Mouse (Mus musculus) adrenal gland, postnatal 25 days (tissue): ENCODE measurements at regions not wholly inside any gene's neighbourhood (a gene's known extent, or its start where the extent isn't known, plus 50 kb on each side); places are given as distances from the start of the nearest gene placed in this dataset.

Experiments
- DNase-seq: peaks from one replicate; pipeline ENCODE4 v3.0.0; 2021; ENCODE audit warnings: mixed read lengths

- no peak for DNase-seq
Observed at GRCm38 (mm10) chr12:51118781-51119180, 229.1 kb upstream of the G2e3 start.

- peak; percentile 47 for DNase-seq
Observed at GRCm38 (mm10) chr12:51118021-51118694, 229.7 kb upstream of the G2e3 start.

GRCm38 (mm10) chr12:51117436-51118020 lies 230.3 kb upstream of the G2e3 start:
- DNase-seq = no peak

GRCm38 (mm10) chr12:51111811-51112210 lies 236.1 kb upstream of the G2e3 start:
- DNase-seq = no peak

- DNase-seq = no peak
Observed at GRCm38 (mm10) chr12:51108044-51108443, 239.8 kb upstream of the G2e3 start.

GRCm38 (mm10) chr12:51103541-51104042 lies 244.3 kb upstream of the G2e3 start:
- no peak for DNase-seq

GRCm38 (mm10) chr12:51101636-51102035 lies 246.2 kb upstream of the G2e3 start:
- DNase-seq = no peak

- no peak for DNase-seq
Observed at GRCm38 (mm10) chr12:51100868-51101267, 247.0 kb upstream of the G2e3 start.

GRCm38 (mm10) chr12:51095974-51096373 lies 251.9 kb upstream of the G2e3 start:
- DNase-seq = no peak

- DNase-seq = no peak
Observed at GRCm38 (mm10) chr12:51089324-51089723, 258.5 kb upstream of the G2e3 start.

GRCm38 (mm10) chr12:51081809-51082208 lies 266.1 kb upstream of the G2e3 start:
- no peak for DNase-seq

- DNase-seq = no peak
Observed at GRCm38 (mm10) chr12:51073503-51073902, 274.4 kb upstream of the G2e3 start.

- no peak for DNase-seq
Observed at GRCm38 (mm10) chr12:51060931-51061330, 286.9 kb upstream of the G2e3 start.

GRCm38 (mm10) chr12:51058569-51058968 lies 289.3 kb upstream of the G2e3 start:
- peak; percentile 5 for DNase-seq

- no peak for DNase-seq
Observed at GRCm38 (mm10) chr12:51058104-51058503, 289.8 kb upstream of the G2e3 start.

- DNase-seq = no peak
Observed at GRCm38 (mm10) chr12:51047116-51047515, 300.7 kb upstream of the G2e3 start.

- no peak for DNase-seq
Observed at GRCm38 (mm10) chr12:51045437-51045836, 302.4 kb upstream of the G2e3 start.

GRCm38 (mm10) chr12:51045020-51045419 lies 302.8 kb upstream of the G2e3 start:
- no peak for DNase-seq

GRCm38 (mm10) chr12:51032193-51032592 lies 315.7 kb upstream of the G2e3 start:
- DNase-seq = no peak

- DNase-seq = no peak
Observed at GRCm38 (mm10) chr12:51028601-51029174, 319.2 kb upstream of the G2e3 start.

GRCm38 (mm10) chr12:51026046-51026445 lies 321.8 kb upstream of the G2e3 start:
- no peak for DNase-seq

- DNase-seq = no peak
Observed at GRCm38 (mm10) chr12:51025531-51025930, 322.3 kb upstream of the G2e3 start.

GRCm38 (mm10) chr12:51024057-51024743 lies 323.7 kb upstream of the G2e3 start:
- no peak for DNase-seq
